Mouse (Mus musculus) left cerebral cortex, postnatal 36 days (tissue): ENCODE results near the gene Hdac7. TPM values are rescaled to one million over a fixed set of nuclear protein-coding genes. Genes with fewer than 3 reads are reported as not detected.

Source experiments
- DNase-seq, 2 experiments: peaks; one replicate each; pipeline ENCODE4 v3.0.0; 2021 to 2022; ENCODE audit warnings: low spot score in 2 of 2, mixed read lengths in 1 of 2
- intact Hi-C: fragments of 180-260 bp; cut with DNase I; formaldehyde crosslinking; loops from one replicate; pipeline ENCODE4 v1.15.1; 2025
- total RNA-seq, 2 experiments: library from RNA; stranded (reverse); gene quantifications; 2 replicates each; pipeline ENCODE4 v1.2.3; 2021

Gene Hdac7
- total RNA-seq, 2 experiments from 2014 or later: 21.4 to 36.4 TPM

DNA sequence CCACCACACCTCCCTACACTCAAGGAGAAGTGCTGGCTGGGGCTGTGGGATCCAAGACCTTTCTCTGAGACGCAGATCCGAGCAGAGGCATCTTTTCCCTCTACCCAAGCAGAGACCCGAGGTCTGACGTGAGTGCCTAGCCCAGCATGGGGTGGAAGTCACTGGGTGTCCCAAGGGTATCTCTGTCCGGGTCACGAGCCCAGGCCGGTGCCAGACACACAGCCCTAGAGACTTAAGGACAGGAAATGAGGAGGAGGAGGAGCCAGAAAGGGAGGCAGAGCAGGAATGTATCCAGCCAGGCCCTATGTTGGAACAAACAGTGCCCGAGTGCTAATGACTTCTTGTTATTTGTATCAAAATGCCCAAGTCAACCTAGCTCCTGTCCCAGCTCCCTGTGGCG, 81.6 kb downstream of the Hdac7 start:
- DNase-seq: no peak
- intact Hi-C loops: no loop called here

DNA sequence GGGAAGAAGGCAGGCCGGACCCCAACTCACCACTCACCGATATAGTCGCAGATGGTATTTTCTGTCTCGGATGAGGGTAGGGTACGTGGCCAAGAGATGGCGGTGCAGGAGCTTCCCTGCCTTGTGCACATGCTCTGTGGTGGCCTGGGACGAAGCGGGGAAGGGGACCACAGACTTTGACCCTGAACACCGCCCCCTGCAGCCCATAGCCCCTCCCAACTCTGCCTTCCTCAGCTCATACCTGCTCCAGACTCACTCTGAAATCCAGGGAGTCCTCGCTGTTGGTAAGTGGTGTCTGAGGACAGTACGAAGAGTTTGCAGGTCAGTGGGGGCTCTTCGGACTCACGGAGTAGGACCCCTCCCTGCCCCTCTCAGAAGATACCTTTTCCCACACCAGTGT, 82.9 kb downstream of the Hdac7 start:
- no peak for DNase-seq
- intact Hi-C loops: no loop called here

DNA sequence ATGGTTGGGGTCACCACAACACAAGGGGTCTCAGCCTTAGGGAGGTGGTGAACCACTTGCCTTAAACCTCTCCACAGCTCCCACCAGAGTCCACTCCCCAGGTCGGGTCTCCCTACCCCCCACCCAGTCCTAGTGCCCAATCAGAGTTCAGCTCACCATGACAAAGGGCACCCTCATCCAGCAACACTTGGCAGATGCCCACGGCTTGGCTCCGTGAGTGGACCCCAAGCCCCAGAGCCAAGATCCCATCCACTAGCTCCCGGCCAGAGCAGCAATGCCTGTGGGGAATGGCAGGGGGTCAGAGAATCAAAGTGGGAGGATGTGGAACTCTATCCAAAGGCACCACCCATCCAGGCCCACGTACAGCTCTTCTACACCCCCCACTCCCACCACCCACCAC, 83.3 kb downstream of the Hdac7 start:
- DNase-seq: no peak
- intact Hi-C loops: no loop called here

DNA sequence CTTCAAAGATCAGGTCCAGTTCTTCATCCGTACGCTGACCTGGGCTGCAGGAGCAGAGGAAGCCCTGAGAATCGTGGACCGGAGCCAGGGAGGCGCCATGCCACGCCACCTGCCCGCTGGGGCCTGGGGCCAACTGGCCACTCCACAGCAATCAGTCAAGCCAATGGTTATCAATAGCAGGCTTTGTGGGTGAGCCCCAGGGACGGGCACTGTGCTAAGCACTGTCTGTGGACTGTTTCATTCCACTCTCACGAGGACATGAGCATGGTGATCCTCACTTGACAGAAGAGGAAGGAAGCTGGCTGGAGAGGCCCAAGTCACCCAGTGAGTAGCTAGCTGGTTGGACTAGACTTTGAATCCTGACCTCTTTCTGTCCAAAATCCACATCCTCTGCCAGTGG, 84.3 kb downstream of the Hdac7 start:
- intact Hi-C loops: no loop called here

DNA sequence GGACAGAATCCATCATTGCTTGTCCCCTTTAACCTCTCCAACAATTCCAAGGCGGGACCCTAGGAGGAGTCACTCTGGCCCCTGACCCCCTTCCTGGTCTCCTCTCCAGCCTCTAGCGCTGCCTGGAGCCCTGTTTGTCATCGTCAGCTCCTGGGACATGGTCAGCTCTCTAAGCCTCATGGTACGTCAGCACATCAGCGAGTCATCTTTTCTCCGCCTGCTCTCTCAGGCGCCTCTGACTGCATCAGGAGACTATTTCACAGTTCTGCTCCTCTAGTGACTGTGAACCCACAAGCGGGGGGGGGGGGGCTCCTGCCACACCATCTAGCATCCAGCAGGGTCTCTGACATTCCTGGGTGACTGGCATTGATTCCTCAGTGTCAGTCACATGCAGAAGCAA, 88.9 kb downstream of the Hdac7 start:
- intact Hi-C loops: no loop called here
- no peak for DNase-seq

More for the DNA sequence above, 84.3 kb downstream of the Hdac7 start:
- peak; percentile 49 for DNase-seq

DNA sequence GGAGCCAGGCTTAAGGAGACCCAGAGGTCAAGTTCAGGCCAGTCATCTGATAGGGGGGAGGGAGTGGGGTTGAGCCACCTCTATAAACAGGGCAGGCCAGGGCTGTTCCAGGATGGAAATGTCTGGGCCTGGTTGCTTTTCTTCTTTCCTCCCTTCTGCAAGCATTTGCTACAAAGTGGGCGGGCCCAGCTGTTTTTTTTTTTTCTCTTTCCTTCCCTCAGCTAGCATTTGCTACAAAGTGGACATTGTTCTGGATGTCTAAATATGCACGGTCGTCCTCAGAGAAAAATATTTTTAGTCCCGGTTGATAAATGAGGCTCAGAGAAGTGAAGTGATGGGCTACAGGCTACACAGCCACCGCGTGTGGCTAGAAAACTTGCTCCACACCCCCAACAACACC, 89.8 kb downstream of the Hdac7 start:
- no peak for DNase-seq

DNA sequence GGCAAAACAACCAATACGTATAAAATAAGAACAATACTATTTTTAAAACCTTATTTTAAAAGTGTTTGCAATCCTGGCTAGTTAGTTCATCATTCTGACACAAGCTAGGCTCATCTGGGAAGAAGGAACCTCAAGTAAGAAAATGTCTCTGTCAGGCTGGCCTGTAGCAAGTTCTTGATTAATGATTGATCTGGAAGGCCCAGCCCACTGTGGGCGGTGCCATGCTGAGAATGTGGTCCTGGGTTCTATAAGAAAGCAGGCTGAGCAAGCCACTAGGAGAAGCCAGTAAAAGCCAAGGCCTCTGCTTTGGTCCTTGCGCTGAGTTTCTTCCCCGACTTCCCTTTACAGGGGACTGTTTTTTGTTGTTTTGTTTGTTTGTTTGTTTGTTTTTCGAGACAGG, 91.8 kb downstream of the Hdac7 start:
- DNase-seq: no peak
- intact Hi-C loops: no loop called here

More for the DNA sequence above, 89.8 kb downstream of the Hdac7 start:
- intact Hi-C loops: no loop called here

DNA sequence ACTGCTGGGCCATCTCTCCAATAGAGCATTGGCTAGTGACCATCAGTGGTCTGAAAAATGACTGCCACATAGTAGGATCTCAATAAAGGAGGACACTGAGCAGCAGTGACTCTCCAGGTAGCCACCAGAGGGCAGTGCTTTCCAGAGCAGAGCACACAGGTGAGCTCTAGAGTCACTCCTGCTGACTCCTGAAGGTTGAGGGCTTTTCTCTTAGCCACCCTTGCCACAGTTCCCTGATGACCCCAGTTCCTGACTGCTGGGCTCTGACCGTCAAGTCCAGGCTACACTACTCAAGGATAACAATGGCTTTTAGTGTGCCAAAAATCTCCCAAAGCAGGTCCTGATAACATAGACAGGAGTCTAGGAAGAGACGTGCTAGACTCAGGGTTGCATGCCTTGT, 92.6 kb downstream of the Hdac7 start:
- intact Hi-C loops: loop anchor here (2.0 kb wide), 1 partner anchor 15 kb away; the partner anchor contains the start of gene Rapgef3

DNA sequence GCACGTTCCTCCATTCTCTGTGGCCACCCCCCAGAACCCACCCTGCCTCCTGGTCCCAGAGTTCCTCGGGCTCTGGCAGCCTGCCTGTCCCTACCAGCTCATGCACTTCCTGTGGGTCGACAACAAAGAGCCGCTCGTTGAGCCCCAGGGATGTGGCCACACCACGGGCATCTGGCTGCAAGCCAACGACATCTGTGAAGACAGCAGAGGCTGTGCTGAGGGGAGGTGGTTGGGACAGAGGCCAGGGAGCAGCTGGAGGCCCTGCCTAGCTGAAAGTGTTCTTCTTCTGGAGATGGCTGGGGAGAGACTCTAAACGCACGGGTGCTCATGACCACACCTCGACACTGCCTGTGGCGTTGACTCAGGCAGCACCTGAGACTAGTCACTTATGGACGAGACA, 93.6 kb downstream of the Hdac7 start:
- intact Hi-C loops: loop anchor here (2.0 kb wide), 1 partner anchor 16 kb away; the partner anchor contains the start of gene Rapgef3
- DNase-seq: peak; percentile 67 to 73

More for the DNA sequence above, 92.6 kb downstream of the Hdac7 start:
- no peak for DNase-seq

DNA sequence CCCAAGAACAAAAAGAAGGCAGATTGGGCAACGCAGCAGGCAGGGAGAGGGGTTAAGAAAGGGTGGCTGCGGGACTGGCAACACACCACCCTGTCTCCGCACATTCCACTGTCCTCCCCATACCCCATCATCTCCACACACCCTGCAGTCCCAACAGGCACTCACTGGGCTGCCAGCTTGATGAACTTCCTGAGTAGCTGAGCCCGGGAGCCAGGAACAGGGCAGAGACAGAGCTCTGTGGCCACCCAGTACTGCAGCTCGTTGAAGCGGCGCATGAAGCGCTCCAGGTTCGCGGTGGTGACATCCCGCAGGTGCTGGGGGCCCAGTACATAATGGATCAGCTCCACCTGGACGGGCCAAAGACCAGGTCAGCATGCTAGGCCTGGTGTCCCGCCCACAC, 94.5 kb downstream of the Hdac7 start:
- no peak for DNase-seq
- intact Hi-C loops: loop anchor here (2.0 kb wide), 1 partner anchor 17 kb away; the partner anchor contains the start of gene Rapgef3

DNA sequence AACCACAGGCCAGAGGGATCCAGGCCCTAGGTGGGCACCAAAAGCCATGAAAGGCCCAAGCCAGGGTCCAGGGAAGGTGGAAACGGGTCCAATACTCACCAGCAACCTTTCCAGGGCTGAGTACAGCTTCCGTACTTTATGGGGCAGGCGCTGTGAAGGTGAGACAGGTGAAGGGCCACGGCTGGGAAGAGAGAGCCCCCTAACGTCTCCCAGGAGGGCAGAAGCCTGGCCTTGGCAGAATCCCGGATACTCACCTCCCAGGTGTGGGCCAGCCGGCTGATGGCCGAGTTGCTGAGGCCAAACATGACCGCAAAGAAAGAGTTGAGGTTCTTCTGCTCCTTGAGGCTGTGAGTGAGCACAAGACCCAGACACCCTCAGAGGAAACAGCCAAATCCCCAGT, 94.9 kb downstream of the Hdac7 start:
- no peak for DNase-seq
- intact Hi-C loops: no loop called here

DNA sequence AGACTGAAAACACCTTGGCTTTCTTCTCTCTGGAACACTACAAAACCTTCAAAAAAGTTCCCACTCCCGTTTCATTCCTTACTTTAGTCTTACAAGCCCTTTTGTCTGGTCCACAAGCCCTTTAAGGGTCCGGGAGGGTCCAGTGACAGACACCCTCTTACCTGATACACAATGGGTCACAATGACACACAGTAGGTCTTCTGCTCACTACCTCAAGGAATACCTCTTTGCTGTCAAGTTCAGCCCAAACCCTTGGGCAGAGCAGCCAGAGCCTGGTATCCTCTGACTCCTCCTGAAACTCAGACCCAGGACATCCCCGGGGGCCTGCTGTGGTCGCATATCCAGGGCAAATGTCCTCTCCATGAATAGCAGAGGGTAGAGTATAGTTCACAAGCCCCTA, 95.3 kb downstream of the Hdac7 start:
- DNase-seq: no peak
- intact Hi-C loops: no loop called here

DNA sequence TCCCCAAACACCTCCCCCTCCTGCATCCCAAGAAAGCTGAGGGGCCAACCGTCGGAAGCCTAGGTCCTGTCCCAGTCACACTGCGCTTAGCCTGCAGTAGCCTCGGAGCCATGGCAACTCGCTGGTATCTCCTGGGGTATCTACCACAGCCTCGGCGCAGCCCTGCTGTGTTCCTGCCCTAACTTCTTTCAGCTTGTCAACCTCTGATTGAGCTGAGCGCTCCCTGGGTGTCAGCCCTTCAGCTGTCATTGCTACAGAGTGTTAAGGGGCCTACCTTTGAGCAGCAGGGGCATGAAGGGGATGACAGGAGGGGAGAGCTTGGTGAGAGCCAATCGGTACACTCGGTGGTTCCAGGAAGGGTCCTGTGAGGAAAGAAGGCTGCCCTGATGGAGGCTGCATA, 96.0 kb downstream of the Hdac7 start:
- intact Hi-C loops: no loop called here
- DNase-seq: no peak

DNA sequence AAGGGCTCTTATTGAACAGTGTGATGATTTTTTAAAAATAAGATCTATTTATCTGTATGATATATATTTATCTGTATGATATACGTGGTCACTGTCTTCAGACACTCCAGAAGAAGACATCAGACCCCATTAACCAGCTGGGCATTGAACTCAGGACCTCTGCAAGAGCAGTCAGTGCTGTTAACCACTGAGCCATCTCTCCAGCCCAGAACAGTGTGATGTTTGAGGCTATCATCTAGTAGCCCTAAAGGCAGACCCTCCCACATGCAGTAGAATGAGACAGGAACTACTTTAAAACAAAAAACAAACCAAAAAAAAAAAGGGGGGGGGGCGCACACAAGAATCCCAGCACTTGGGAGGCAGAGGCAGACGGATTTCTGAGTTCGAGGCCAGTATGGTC, 96.8 kb downstream of the Hdac7 start:
- intact Hi-C loops: no loop called here
- no peak for DNase-seq

DNA sequence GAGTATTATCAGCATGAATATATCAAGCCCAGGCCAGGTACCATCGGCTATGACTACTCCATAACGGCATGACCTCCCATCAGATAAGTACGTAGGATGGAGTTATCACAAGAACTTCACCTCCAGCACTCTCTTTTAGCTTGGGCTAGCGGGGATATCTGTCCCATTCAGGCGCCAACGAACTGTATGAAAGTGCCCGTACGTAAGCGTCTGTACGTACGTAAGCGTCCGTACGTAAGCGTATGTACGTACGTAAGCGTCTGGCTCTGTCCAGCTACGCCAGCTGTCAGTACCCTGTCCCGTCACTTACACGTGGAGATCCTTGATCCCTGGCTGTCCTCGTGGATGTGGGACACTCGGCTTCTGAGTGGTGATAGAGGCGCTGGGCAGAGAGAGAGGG, 97.6 kb downstream of the Hdac7 start:
- no peak for DNase-seq
- intact Hi-C loops: no loop called here

DNA sequence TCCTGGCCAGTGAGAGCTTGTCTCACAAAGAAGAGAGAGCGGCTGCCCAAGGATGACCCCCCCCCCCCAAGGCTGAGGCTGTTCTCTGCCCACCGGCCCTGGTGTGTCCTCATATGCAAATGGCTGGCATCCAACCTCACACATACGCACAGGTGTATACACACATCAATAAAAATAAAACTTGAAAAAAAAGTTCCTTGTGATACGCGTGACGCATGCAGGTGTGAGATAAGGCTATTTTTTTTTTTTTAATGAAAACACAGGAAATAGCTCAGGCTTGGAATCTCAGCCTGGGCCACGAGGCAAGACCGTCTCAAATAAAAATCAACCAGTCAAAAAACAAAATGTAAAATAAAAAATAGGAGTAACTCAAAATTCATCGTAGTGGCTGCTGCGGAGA, 98.0 kb downstream of the Hdac7 start:
- no peak for DNase-seq
- intact Hi-C loops: no loop called here

DNA sequence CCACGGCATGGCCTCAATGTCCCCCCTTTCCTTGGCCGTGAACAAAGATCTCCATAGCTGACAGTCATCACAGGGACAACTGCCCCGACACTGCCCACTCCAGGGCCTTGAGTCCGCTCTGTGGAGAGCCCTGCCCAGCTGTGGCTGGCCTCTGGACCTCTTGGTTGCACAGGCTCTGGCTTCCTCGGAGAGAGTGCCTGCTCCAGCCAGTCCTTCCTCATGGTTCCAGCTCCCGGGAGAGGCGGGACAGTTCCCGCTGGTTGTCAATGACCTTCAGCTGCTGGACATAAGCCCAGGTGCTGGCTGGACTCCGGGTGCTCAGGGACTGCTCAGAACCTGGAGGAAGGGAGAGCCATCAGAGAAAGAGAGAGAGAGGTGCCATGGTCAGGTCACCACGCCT, 99.0 kb downstream of the Hdac7 start:
- intact Hi-C loops: no loop called here
- DNase-seq: no peak

DNA sequence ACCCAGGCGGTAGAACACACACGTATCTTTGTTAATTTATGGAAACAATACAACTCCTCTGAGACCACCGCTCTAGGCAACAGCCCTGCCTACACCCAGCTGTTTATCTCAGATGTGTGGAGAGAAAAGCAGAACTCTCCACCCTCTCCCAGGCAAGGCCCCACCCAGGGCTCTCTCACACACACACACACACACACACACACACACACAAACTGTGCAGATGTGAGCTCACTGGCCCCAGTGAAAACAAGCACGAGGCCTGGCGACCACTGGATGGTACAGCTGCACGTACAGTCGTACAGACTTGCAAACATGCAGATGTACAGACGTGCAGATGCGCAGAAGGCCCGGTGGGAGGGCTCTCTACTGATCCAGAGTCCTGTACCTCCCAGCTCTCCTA, 99.4 kb downstream of the Hdac7 start:
- intact Hi-C loops: no loop called here
- no peak for DNase-seq

DNA sequence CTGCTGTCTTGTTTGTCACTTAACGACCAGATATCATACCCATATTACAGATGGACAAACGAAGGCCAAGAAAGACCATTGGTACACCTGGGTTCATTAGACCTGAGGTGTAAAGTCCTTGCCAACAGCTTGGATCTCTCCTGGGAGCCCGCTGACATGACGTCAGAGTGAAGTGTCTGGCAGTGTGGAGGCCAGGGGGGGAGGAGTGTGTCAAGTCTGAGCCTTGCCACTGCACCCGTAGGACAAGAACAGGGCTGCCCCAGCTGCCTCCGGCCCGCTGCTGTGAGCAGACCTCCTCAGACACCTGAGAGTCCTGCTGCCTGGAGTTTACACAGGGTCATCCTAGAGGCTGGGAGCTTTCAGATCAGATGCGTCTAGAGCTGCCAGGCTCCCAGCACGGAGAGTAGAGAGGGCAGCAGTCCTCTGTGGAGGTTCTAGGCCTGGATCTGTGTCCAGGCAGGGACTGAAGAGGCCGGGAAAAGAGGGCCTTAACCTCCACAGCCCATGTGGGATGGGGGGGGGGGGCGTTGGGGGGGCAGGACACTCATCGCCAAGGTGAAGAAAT, 100.3 kb downstream of the Hdac7 start:
- DNase-seq: no peak
- intact Hi-C loops: no loop called here

DNA sequence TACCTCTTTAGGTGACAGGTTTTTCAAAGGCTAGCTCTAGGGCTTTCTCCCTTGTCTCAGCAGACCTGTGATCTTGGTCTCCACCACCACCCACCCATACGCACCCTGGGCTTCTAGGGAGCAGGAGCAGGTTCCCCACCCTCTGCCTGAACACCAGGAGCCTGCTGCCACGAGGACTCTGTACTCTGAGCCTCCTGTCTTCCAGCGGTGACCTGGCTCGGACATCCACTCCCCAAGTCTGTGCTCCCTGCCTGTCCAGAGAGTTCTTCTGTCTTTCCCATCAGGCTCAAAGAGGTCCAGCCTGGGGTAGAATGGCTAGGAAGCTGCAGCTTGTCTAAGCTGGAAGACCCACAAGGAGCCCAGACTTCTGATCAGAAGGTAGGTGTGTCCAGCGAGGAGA, 101.1 kb downstream of the Hdac7 start:
- intact Hi-C loops: no loop called here
- DNase-seq: no peak
